Mouse (Mus musculus): Measurements from ENCODE around the gene Gm17387. TPM values are rescaled to one million over a fixed set of nuclear protein-coding genes. Genes with fewer than 3 reads are reported as not detected.
A peak's percentile ranks its signal among the peaks of the same experiment; 100 is the strongest.

Gm17387 gene
- polyA plus RNA-seq, 1 experiment from 2014 or later, result not detected

DNA sequence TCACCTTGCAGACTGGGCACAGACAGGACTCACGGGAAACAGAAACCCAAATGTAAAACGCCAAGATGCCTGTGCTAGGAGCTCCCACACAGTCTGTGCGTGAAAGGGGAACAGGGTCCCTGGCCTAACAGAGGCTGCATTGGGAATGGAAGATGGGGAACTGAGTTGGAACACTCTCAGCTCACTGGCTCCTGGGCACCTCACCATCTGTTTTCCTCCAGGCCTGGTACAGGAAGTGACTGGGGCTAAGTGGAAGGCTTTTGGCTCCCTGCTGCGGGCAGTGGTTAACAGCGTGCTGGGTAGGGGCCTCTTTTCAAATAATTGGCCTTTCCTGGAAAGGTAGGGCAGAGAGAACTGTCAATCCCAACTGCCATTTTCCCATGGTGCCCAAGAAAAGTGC is 38.3 kb upstream of the Gm17387 start:
- H3K36me3 ChIP-seq (ENCODE audit: insufficient read depth, low read length), result no peaks in the 10 kb centered on the region
- no peak for TF ChIP-seq EP300 (IDR thresholded peaks at IDR 0.05)
- TF ChIP-seq CTCF (IDR thresholded peaks at IDR 0.05), result no peak
- H3K4me3 ChIP-seq (ENCODE audit: low read depth, low read length), result no peak overlapping the region
- ATAC-seq (no peak), DNase-seq (ENCODE audit: low spot score) (no peak)
- no peaks in the 10 kb centered on the region; the same call in 1 of the 2 replicates for H3K4me1 ChIP-seq (ENCODE audit: insufficient read depth, low read depth, low read length)
- no peak overlapping the region for H3K27ac ChIP-seq (ENCODE audit: low read length)
- H3K27me3 ChIP-seq (replicated peaks; ENCODE audit: insufficient read depth, low read length), result no peaks in the 10 kb centered on the region
- peaks cover 3% of the 10 kb centered on the region; the same call in 1 of the 2 replicates for H3K9me3 ChIP-seq (ENCODE audit: low read length)
- H3K4me2 ChIP-seq (replicated peaks; ENCODE audit: low read depth, low read length), result no peak overlapping the region
- WGBS, result 48% methylated on average over 5 of the region's 5 CpGs
- H3K9ac ChIP-seq (replicated peaks; ENCODE audit: low read depth), result no peak overlapping the region

DNA sequence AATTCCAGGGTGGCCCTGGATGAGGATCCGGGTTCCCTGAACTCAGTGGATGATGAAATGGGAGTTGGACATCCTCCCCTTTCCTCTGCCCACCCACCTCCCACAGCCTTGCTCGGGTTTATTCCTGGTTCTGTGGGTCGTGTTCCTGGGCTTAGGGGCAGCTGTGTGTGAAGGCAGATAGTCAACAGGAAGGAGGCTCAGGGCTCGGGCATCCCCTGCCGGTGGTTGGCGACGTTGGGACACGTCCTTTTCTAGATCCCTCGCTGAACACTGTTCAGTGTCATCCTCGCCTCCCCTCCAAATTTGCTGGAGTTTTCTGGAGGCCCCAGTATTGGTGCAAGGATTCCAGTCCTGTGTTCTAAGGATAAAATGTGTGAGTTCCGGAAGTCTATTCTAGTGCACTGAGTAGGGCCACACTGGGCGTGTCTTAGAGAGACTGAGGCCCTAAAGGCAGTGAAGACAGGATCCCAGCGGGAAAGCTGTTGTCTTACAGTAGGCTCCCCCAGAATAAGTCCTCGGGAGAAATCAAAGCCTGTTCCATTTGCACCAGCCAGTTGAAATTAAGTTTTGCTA is 37.7 kb upstream of the Gm17387 start:
- Histone ChIP-seq H3K9ac (replicated peaks; ENCODE audit: low read depth) (no peak overlapping the region), H3K9me3 (ENCODE audit: low read length) (no peaks in the 10 kb centered on the region), H3K4me1 (ENCODE audit: insufficient read depth, low read depth, low read length) (no peaks in the 10 kb centered on the region; the same call in 1 of the 2 replicates), H3K4me3 (ENCODE audit: low read depth, low read length) (no peak overlapping the region), H3K27me3 (replicated peaks; ENCODE audit: insufficient read depth, low read length) (no peaks in the 10 kb centered on the region), H3K27ac (ENCODE audit: low read length) (no peak overlapping the region), H3K36me3 (ENCODE audit: insufficient read depth, low read length) (no peaks in the 10 kb centered on the region), H3K4me2 (replicated peaks; ENCODE audit: low read depth, low read length) (no peak overlapping the region)
- WGBS, result 83% methylated on average over 14 of the region's 14 CpGs
- peak; percentile 16; the same call in 1 of the 2 replicates for TF ChIP-seq CTCF (IDR thresholded peaks at IDR 0.05)
- TF ChIP-seq EP300 (IDR thresholded peaks at IDR 0.05), result no peak
- DNase-seq (ENCODE audit: low spot score) (no peak), ATAC-seq (no peak)

DNA sequence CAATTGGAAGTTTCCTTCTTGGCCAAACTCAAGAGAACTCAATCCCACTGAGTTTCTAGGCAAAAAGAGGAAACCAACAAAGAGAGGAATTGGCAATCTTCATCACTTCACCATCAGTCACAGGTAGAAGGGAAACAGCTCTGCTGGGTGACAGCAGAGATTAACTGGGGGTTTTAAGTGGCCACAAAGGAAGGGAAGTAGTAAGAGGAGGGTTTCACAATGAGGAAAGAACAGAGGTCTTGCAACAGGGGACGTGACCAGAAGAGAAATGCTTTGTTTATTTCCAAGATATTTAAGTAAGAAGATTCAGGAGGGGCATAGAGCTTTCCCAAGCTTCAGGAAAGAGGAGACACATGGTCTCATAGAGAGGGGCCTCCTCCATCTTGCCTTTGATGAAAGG is 31.1 kb upstream of the Gm17387 start:
- Histone ChIP-seq H3K4me1 (ENCODE audit: insufficient read depth, low read depth, low read length) (no peaks in the 10 kb centered on the region), H3K4me3 (ENCODE audit: low read depth, low read length) (no peak overlapping the region), H3K36me3 (ENCODE audit: insufficient read depth, low read length) (no peaks in the 10 kb centered on the region), H3K27me3 (replicated peaks; ENCODE audit: insufficient read depth, low read length) (no peaks in the 10 kb centered on the region), H3K4me2 (replicated peaks; ENCODE audit: low read depth, low read length) (no peak overlapping the region), H3K9me3 (ENCODE audit: low read length) (no peaks in the 10 kb centered on the region), H3K27ac (ENCODE audit: low read length) (0 out of 2 replicates have a peak overlapping the region, but pooled peaks have one; percentile 0), H3K9ac (replicated peaks; ENCODE audit: low read depth) (no peak overlapping the region)
- peak; percentile 48 for TF ChIP-seq EP300 (IDR thresholded peaks at IDR 0.05)
- no peak for TF ChIP-seq CTCF (IDR thresholded peaks at IDR 0.05)
- 23% methylated on average over 1 of the region's 1 CpGs for WGBS
- DNase-seq (ENCODE audit: low spot score), result peak; percentile 85
- peak; percentile 43 for ATAC-seq

DNA sequence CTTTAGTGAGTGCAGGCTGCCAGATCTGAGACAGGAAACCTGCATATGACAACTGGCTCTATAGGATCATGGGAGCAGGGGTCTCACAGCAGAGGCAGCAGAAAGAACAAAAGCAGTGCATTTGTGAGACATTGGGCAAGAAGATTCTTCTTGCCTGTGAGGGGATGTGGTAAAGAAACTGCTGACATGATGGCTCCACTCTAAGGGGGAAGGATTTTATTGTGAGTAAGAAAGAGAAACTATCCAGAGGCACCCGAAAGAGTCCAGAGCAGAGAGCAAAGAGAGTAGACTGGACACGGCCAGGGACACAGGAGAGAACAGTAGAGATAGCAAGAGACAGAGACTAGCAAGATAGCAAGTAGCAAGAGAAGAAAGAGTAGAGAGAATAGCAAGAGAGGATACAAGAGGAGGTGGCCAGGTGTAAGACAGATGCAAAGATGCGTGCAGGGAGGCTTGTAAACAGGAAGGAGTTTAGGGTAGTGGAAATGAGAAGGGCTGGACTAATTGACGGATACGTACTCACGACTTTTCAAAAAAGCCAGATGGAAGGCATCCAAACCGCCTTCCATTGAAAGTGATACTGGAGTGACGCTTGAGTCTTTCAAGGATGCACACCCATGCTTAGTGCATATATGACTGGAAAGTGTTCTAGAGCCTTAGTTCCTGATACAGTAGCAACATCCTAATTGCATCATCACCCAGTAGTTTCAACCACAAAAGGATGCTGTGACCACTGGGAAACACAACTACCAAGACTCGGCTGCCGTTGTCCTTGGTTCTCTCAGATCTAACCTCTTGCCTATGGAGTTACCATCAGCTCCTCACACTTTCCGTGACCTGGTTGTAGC is 29.9 kb upstream of the Gm17387 start:
- H3K9me3 ChIP-seq (ENCODE audit: low read length), result no peaks in the 10 kb centered on the region
- WGBS, result 64% methylated on average over 11 of the region's 11 CpGs
- ATAC-seq, result peak; percentile 41; the same call in 1 of the 2 replicates
- TF ChIP-seq CTCF (IDR thresholded peaks at IDR 0.05), result no peak
- TF ChIP-seq EP300 (IDR thresholded peaks at IDR 0.05), result no peak
- no peaks in the 10 kb centered on the region for H3K36me3 ChIP-seq (ENCODE audit: insufficient read depth, low read length)
- H3K4me3 ChIP-seq (ENCODE audit: low read depth, low read length), result no peak overlapping the region
- DNase-seq (ENCODE audit: low spot score), result peak; percentile 67
- no peaks in the 10 kb centered on the region for H3K4me1 ChIP-seq (ENCODE audit: insufficient read depth, low read depth, low read length)
- H3K9ac ChIP-seq (replicated peaks; ENCODE audit: low read depth), result no peak overlapping the region
- no peak overlapping the region for H3K4me2 ChIP-seq (replicated peaks; ENCODE audit: low read depth, low read length)
- H3K27ac ChIP-seq (ENCODE audit: low read length), result peak overlapping the region; percentile 43
- no peaks in the 10 kb centered on the region for H3K27me3 ChIP-seq (replicated peaks; ENCODE audit: insufficient read depth, low read length)

DNA sequence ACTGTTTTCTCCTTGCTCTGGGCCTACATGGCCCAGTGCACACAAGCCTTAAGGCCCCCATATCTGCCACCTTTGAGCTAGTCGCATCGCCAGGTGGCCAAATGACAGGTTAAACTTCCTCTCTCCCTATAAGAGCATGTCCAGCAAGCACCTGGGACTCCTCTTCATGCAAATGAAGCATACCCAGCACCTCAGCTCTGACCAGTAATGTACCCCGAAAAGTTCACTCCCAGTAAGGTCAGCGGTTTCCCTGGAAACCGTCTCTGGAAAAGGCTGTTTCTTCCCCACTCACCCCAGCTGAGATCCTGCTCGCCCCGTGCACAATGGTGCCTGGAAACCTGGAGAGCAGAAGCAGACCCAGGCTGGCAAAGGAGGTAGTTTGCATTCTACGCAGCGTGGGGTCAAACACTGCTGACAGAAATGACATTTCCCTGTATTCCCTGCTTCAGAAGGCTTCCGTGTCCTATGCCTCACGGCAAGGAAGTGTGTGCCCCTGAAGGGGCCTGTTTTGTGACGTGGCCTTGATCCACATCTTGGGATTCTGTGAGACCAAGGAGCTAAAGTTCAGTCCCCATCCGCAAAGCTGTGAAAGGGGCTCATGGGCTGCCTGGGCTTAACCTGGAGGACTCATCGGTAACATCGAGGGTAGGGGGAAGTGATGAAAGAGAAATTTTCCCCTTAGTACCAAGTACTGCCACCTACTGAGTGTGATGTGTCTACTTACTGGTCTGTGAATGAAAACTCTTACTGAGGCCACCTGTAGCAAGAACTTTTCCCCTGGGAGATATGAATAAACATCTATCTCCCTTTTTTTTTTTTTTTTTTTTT is 27.8 kb upstream of the Gm17387 start:
- no peaks in the 10 kb centered on the region for H3K27me3 ChIP-seq (replicated peaks; ENCODE audit: insufficient read depth, low read length)
- H3K9ac ChIP-seq (replicated peaks; ENCODE audit: low read depth), result no peak overlapping the region
- no peaks in the 10 kb centered on the region for H3K9me3 ChIP-seq (ENCODE audit: low read length)
- DNase-seq (ENCODE audit: low spot score) (no peak), ATAC-seq (no peak)
- no peaks in the 10 kb centered on the region for H3K36me3 ChIP-seq (ENCODE audit: insufficient read depth, low read length)
- H3K4me1 ChIP-seq (ENCODE audit: insufficient read depth, low read depth, low read length), result no peaks in the 10 kb centered on the region
- TF ChIP-seq CTCF (IDR thresholded peaks at IDR 0.05) (no peak), EP300 (IDR thresholded peaks at IDR 0.05) (no peak)
- H3K27ac ChIP-seq (ENCODE audit: low read length), result no peak overlapping the region
- no peak overlapping the region for H3K4me2 ChIP-seq (replicated peaks; ENCODE audit: low read depth, low read length)
- WGBS, result 72% methylated on average over 15 of the region's 15 CpGs
- no peak overlapping the region for H3K4me3 ChIP-seq (ENCODE audit: low read depth, low read length)
